Mouse (Mus musculus): ENCODE results near the gene Abhd16a.
A peak's percentile ranks its signal among the peaks of the same experiment; 100 is the strongest.

Gene Abhd16a

DNA sequence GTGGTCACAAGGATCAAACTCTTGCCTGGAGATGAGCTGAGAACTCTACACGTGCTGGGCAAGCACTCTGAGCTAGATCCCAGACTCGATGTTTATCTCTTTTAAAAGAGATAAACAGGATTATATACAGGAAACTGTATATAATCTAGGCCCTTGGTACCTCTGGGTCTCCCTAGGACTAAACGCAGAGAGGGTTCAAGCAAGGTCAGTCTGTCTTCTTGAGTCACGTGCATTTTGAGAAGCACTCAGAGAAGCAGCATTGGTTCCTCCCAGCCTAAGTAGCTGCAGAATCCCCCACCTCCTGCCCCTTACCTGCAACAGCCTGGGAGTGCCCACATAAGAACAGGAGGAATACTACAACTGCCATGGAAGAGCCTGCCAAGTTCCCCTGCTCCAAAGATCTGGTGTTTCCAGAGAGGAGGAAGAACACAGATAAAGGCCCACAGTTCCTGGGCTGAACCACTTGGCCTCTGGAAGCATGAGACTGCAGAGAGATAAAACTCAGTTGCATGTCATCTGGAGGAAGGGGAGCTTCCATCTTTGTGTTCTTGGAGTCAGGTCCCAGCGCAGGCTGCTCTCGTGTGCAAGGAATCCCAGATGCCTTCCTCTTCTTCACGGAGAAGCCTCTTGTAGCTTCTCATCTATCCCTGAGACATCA, 3.7 kb upstream of the Abhd16a start, which contains the start of gene Ly6g6f:
Gene Ly6g6f (minus strand): TSS at position 403 of the 658 bp plus-strand sequence.
- no peak for DNase-seq (ENCODE audit: extremely low spot score)

DNA sequence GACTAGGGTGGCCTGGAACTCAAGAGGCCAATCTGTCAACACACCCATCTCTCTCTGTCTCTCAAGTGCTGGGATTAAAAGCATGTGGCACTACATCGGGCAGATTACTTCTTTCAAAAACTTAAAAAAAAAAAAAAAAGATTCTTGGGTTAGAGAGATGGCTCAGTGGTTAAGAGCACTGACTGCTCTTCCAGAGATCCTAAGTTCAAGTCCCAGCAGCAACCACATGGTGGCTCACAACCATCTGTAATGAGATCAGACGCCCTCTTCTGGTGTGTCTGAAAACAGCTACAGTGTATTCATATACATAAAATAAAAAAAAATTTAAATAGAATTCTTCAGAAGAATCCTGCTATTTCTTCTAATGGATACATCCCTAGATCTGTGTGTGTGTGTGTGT, 912 bp upstream of the Abhd16a start:
- no peak for DNase-seq (ENCODE audit: extremely low spot score)

DNA sequence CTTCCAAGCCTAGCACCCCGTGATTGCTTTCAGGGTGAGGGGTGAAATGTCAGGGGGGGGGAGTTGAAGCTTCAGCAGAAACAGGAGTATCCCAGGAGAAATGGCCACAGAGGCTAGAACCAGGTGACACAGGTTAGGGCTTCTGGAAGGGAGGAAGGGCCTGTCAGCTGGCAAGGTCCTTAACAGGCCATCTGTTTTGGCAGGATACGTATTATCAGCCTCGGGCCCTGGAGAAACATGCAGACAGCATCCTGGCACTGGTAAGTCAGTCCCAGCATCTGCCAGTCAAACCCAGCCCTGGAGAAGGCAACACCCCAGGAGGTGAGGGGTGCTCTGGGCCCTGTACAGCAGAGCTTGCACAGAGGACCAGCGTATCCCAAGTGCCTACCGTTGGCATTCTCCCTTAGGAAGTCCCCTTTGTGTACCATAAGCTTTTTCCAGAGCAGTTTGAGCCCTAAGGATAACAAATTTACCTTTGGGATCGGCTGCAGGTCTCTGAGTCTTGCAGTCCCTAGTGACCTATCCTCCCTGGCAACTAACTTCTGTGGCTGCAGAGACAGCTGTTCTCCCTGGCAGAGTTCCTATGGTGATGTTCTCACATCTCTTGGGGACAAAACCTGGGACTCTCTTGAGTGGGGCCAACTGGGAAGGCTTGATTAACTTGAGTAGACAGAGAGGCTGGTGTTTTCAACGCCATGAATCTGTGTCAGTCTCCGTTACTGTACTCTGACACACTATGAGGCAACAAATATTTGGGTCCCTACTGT, 1.3 kb downstream of the Abhd16a start:
- DNase-seq (ENCODE audit: extremely low spot score) = no peak

DNA sequence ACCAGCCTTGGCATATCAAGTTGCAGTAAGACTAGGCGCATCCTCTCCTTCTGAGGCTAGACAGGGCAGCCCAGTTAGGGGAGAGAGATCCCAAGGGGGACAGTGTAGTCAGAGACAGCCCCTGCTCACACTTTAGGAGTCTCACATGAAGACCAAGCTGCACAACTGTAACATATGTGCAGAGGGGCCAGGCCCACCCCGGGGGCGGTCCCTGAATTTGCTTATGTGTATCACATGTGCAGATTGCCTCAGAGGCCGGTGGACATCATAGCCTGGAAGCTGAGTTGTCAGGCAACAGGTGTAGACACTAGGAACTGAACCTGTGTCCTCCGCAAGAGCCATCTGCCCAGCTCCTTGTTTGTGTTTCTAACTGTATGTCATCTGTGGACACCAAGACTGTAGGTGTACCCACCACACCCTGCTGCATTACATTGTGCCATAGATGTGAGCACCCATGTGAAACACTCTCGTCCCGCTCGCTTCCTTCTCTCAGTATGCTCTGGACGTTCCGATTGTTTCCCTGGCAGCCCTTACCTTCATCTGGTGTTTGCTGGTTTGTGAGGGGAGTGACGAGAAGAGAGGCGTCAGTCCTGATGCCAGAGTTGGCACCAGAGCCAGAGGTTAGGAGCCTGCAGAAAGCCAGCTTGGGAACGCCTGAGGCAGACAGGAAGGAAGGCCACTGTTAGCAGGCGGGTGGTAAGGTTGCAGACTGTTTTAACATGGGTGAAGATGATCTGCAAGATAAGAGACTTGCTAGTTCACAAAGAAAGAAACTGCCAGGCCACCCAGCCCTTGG, 3.5 kb downstream of the Abhd16a start:
- no peak for DNase-seq (ENCODE audit: extremely low spot score)

DNA sequence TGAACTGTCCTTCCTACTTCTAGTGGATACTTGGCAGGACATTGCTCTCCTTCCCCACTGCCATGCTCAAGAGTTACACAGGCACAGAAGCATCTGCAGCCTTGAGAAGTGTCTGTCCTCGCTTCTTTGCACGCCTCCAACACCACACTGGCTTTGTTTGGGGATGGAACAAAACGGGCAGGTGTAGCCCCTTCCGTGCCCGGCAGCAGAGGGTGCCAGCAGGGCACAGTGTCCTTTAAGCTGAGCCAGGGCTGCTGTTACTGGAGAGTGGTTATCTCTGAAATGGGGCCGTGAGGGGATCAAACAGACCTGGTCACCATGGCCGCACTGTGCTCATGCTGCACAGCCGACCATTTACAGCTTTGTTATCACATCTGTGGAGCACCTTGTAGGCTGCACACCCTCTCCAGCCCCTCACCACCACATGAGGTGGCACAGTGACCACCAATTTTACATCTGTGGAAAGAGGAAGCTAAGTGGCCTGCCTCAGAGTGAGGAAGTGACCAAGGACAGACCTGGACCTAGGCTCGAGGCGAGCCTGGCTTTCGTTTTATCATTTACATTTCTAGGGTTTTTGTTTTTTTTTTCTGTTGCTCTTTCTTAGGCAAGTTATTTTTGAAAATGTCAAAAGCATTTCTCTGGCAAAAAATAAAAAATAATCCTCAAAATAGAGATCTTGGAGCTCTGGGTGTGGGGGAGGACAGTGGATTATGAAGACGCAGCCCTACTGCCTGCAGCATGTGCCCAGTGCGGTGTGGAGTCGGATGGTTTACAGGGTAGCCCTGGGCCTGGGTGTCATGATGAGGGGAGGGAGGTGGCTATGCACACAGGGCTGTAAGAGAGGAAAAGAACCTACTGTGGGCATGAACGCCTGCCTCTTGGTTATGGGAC, 5.7 kb downstream of the Abhd16a start:
- DNase-seq (ENCODE audit: extremely low spot score) = no peak

DNA sequence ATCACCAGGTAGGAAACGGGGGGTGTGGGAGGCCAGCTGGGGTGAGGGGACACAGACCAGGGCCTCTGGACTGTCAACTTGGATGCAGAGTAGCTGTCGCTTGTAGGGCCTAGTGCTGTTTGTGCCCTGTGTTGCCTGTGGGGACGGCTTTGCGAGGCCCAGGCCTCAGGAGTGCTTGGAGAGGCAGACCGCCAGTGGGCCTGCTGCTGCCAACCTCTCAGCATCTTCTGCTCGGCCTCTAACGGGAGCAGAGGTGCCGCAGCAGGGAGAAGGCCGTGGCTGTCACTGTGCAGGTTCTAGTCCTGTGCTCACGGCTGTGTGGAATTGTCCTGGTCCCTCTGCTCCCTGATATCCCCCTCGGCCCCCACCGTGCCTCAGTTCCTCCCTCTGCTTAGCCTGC, 7.5 kb downstream of the Abhd16a start:
- no peak for DNase-seq (ENCODE audit: extremely low spot score)

DNA sequence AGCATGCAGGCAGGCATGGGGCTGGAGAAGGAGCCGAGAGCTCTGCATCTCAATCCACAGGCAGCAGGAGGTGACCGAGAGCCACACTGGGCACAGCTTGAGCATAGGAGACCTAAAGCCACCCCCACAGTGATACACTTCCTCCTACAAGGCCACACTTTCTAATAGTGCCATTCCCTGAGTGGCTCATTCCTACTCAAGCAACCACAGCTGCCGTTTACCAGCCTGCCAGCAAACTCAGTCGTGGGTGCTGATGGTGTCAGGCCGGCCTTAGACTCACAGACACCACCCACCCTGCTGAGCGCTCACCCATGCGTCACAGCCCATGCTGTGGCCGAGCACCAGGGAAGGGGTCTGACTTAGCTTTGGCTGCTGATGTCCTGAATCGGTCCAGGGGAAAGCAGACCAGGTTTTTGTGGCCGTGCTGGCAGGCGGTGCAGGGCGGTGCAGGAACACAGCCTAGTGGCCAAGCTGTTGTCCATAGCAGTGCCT, 8.1 kb downstream of the Abhd16a start:
- no peak for DNase-seq (ENCODE audit: extremely low spot score)

DNA sequence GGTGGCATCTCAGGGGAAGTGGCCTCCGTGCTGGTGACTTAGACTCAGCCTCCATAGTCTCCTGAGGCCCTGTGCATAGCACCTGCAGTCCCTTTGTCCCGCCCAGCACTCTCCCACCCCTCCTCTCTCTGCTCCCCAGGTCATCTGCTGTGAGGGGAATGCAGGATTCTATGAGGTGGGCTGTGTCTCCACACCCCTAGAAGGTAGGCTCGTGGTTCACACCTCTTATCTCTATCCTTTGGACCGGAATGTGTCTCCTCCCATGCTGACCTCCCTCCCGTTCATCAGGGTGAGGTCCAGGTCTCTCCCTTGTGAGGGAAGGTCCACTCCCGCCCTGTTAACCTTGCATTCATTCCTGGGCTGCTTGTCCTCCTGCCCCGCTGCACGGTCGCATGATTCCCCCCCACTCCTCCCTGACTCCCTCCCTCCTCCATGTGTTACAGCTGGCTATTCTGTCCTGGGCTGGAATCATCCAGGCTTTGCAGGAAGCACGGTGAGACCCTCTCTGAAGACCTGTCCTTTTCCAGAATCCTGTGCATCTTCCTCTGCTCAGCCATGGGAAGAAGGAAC, 11.2 kb downstream of the Abhd16a start:
- no peak for DNase-seq (ENCODE audit: extremely low spot score)

DNA sequence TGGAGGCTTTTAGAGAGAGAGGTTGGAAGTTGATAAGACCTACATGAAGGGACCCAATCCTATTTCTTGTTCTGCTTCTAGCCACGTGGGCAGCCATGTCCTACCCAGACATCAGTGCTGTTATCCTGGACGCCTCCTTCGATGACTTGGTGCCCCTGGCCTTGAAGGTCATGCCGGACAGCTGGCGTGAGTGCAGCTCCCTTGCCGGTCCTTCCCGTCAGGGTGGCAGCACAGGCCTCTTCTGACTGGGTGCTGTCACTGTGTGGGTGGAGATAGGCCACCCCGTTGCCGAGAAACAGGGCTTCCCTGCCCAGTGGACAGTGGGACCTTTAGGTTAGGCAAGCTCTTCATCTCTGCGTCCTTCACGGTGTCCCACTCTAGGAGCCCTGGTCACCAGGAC, 12.1 kb downstream of the Abhd16a start:
- no peak for DNase-seq (ENCODE audit: extremely low spot score)

DNA sequence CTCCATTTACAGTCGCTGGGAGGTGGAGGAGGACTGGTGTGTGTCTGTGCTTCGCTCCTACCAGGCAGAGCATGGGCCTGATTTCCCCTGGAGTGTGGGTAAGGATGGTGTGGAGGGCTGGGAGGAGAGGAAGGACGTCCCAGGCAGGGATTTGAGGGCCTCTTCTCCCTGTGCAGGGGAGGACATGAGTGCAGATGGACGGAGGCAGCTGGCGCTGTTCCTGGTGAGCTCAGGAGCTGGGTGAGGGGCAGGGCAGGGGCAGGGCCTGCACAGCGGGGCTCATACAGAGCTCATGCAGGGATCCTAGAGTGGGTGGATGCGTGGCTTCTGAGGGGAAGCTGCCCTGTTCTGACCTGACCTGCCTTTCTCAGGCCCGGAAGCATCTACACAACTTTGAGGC, 13.2 kb downstream of the Abhd16a start:
- DNase-seq (ENCODE audit: extremely low spot score) = no peak

DNA sequence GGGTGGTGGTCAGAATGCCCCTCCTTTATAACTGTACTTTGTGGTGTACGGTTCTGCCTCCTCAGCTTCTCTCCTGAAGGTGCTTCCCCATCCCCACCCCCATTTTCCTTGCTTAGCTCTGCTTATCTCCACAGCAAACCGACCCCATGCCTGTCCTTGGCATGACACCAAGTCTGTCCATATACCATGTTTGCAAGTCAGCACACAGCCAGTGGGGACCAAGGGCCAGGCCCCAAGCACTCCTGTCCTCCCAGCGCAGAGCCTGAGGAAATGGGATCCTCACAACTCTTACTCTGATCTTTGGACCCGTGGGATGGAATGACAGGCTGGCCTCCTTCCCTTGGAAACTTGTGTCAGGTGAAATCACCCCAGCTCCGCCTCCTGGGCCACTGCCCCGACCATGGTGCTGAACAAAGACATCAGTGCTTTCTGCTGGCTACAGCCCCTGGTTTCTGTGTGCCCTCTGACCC, 14.2 kb downstream of the Abhd16a start:
- DNase-seq (ENCODE audit: extremely low spot score) = no peak

DNA sequence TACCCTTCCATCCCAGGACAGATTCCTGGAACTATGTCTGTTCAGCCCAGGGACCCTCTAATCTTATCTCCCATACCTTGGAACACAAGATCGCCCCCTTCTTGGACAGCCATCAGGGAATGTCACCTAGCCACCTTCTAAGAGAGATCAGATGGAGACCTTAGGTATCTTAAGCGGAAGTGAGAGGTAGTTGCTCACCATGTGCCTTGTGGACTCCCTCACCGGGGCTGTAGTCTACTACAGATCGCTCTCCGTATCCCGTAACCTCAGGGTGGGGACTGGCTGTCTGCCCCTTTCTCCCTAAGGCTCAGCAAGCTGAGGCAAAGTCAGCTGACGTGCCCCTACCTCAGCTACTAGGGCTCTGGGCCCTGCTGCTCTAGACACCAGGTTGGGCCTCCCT, 15.0 kb downstream of the Abhd16a start:
- DNase-seq (ENCODE audit: extremely low spot score) = no peak

DNA sequence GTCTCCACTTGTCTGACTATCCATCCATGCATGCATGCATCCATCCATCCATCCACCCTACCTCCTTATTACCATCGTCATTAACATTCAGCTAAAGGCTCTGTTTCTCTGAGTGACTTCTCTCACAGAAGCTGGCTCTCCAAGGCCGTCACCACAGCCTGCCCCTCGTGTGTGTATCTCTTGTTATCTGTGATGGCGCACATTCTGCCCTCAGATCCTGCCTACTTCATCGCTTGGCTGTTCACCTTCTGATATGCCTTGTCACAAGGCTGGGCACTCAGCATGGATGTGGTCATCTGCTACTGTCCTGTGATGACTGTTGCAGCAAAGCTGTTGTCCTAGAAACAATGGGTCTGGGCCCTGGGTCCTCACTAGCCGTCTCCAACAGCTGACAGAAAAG, 15.7 kb downstream of the Abhd16a start:
- DNase-seq (ENCODE audit: extremely low spot score) = no peak

DNA sequence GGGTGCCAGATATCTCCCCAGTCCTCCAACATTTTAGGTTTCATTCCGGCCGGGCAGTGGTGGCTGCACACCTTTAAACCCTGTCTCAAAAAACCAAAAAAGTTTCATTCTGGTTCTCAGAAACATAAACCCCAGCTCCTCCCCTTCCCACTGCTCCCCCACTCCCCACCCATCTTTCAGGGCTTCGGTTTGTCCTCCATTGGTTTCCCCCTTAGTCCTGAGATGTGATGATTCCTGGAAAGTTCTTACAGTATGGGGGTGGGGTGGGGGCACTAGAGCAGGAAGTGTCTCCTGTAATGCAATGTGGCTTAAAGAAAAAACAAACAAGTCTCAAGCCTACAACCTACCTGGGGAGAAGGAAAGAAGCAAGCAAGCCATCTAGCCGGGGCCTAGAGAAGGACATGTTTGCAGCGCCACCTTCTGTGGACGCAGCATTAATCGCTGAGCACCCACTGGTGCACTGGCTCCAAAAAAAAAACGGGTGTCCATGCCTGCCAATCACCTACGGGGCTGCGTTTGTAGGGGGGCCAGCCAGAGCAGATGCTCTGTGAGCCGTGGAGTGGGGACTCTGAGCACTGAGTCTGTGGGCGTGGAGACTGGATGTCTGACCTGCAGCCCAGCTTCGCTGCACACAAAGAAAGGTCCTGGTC, 16.8 kb downstream of the Abhd16a start:
- DNase-seq (ENCODE audit: extremely low spot score) = peak; percentile 23

DNA sequence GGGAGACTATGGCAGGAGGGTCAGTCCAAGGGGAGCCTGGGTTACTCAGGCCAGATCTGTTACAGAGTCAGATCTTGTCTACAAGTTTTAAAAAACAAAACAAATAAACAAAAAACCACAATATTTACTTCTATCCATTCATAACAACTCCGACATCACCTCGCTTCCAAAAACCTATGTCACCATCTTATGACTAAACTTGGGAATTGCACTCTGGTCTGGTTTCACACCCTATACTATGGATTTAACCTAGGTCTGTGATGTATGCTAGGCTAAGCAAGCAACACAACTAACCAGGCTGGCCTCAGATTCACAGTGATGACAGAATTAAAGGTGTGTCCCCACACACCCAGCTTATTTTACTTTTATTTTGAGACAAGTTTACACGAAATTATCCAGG, 17.5 kb downstream of the Abhd16a start:
- DNase-seq (ENCODE audit: extremely low spot score) = no peak

DNA sequence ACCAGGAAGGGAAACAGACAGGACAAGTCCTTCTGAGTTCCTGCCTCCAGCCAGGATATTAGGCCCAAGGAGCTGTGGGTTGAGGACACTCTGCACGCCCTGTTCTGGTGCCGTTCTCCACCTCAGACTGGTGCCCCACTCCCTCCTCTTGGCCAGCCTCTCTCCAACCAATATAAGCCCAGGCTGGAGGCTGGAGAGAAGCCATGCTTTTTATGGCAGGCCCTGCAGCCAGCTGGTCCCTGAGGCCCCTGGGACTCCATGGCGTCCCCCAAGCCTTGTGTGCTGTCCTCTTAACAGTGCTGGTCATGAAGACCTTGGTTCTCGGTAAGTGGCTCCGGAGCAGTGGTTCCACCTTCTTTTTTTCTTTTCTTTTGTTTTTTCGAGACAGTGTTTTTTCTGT, 19.0 kb downstream of the Abhd16a start, which contains the start of gene Ly6g5c:
Gene Ly6g5c (plus strand): TSS at position 183 of the 400 bp plus-strand sequence.
- no peak for DNase-seq (ENCODE audit: extremely low spot score)

DNA sequence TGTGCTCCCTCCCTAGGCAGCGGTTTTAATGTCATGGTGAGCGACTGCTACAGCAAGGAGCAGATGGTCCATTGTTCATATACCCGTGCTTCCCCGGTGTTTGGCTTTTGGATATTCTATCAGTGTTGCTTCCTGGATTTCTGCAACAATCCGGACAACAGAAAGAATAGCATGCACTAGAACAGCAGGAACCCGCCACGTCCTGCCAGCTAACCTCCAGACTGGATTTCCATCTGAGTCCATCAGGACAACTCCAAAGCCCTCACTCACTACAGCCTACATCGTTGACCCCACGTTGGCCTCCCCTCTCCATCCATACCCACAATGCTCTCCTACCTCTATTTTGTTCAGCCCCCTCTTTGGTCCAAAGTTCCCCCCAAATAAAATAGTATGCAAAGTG, 22.7 kb downstream of the Abhd16a start:
- no peak for DNase-seq (ENCODE audit: extremely low spot score)

DNA sequence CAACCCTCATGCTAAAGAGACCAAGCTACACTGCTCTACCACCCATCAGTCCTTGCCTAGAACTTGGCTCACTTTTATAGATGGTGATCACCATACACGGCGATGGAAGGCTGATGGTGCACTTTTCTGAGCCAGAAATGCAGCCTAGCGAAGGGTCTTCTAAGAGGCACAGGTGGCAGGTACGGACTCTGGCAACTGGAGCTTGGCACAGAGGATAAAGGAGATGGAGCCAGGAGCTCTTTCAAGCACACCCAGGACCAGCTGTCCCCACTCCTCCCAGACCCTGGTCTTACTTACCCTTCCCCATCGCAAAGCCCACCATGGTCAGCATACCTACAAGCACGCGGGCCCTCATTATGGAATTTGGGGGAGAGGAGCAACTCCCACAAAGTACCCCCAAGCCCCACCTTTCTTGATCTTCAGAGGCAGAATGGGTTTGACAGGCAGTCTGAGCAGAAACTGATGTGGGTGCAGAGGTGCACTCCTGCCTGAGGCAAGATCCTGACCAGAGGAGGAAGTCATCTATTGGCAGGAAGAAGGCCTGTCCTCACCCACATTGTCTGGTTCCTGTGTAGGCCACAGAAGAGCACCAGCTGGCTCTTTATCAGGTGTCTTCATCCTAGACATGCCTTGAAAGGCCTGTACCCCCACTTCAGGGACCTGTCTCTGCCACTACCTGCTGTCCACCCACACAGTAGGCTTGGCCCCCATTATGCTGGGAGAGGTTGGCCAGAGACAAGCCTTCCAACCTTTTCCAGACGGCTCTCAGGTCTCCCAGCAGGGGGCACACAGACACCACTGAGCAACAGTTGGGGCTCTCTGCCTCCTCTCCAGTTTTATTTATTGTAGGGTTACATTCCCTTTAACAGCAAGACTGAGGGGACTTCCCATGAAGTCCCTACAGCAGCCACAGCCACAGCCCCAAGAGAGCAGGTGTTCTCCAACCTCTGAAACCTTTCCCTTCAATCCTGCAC, 26.3 kb downstream of the Abhd16a start, which contains the start of gene Ly6g5b:
Gene Ly6g5b (minus strand): TSS at position 383 of the 974 bp plus-strand sequence.
- no peak for DNase-seq (ENCODE audit: extremely low spot score)

DNA sequence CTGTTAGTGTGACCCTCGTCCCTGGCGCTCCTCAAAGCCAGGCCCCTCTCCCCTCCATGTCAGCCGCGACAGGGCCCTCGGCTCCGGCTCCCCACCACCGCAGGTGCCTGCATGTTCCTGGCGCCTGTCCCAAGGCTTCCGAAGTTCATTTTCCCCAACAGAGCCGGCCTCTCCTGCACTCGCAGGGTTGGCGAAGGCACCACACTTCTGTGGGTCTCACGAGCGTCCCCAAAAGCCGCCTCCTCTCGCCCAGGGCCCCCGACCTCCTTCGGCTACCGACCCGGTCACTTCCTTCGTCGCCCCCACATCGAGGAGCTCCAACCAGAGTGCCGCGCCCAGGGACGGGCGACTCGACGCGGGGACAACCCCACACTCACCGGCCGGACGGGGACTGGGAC, 31.7 kb downstream of the Abhd16a start:
- no peak for DNase-seq (ENCODE audit: extremely low spot score)

Measured in embryo, embryonic 9.5 days (tissue).